Mouse (Mus musculus) embryonic fibroblast, embryonic 13.5 days (primary cell): Measurements from ENCODE around the gene Strn3.

Experiments used
- CTCF ChIP-seq: IDR thresholded peaks from 2 replicates; pipeline ENCODE4 v1.5.1; 2011; ENCODE audit warnings: mild to moderate bottlenecking, control low read depth, low read length, moderate library complexity, borderline replicate concordance; ENCODE audit not compliant: insufficient read depth
- POLR2A ChIP-seq: IDR thresholded peaks from 2 replicates; pipeline ENCODE4 v1.6.1; 2011; ENCODE audit warnings: low read depth, mild to moderate bottlenecking, control low read depth, low read length, moderate library complexity

GRCm38 (mm10) chr12:51655944-51656465, 35.7 kb downstream of the Strn3 start:
- TF ChIP-seq POLR2A (no peak), CTCF (no peak)
